Mouse (Mus musculus): ENCODE measurements at regions not wholly inside any gene's neighbourhood (a gene's known extent, or its start where the extent isn't known, plus 50 kb on each side); places are given as distances from the start of the nearest gene placed in this dataset.

DNA sequence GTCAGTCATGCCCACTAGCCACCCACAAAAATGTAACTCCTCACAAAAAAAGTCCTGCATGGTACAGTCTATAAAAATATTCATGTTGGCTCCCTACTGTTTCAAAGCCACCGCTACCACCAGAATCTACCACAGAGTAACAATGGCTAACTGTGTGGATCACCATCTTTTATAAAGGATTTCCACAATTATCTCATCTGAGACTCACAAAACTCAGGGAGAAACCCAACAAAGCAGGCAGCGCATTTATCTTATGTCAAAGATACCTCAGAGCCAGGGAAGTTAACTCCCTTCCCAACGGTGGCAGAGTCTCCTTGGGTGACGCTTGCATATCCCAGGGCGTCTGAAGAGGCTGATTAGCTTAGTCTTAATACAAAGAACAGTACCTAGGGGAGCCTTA lies 172.5 kb downstream of the Setd4 start:
- H3K36me3 ChIP-seq = no peaks in the 10 kb centered on the region
- no peak overlapping the region for H3K9ac ChIP-seq (replicated peaks)
- H3K4me3 ChIP-seq (replicated peaks) = no peak overlapping the region
- H3K27ac ChIP-seq (replicated peaks) = no peak overlapping the region
- WGBS = 88% methylated on average over 5 of the region's 5 CpGs
- H3K4me2 ChIP-seq = no peak overlapping the region
- no peaks in the 10 kb centered on the region for H3K9me3 ChIP-seq (replicated peaks)
- no peaks in the 10 kb centered on the region for H3K4me1 ChIP-seq
- H3K27me3 ChIP-seq (replicated peaks) = no peaks in the 10 kb centered on the region
- ATAC-seq (ENCODE audit: low FRiP score) = no peak

GRCm38 (mm10) chr16:93429324-93429781 lies 174.5 kb downstream of the Setd4 start:
- WGBS = 86% methylated on average over 8 of the region's 8 CpGs
- H3K4me1 ChIP-seq = no peaks in the 10 kb centered on the region
- no peak overlapping the region for H3K27ac ChIP-seq (replicated peaks)
- H3K9me3 ChIP-seq (replicated peaks) = no peaks in the 10 kb centered on the region
- H3K27me3 ChIP-seq (replicated peaks) = no peaks in the 10 kb centered on the region
- no peak overlapping the region for H3K9ac ChIP-seq (replicated peaks)
- no peak overlapping the region for H3K4me2 ChIP-seq
- no peak for ATAC-seq (ENCODE audit: low FRiP score)
- H3K36me3 ChIP-seq = no peaks in the 10 kb centered on the region
- H3K4me3 ChIP-seq (replicated peaks) = no peak overlapping the region

GRCm38 (mm10) chr16:93427264-93427663 lies 176.6 kb downstream of the Setd4 start:
- Histone ChIP-seq H3K4me3 (replicated peaks) (no peak overlapping the region), H3K9ac (replicated peaks) (no peak overlapping the region), H3K27me3 (replicated peaks) (no peaks in the 10 kb centered on the region), H3K4me2 (no peak overlapping the region), H3K4me1 (peaks cover 10% of the 10 kb centered on the region), H3K36me3 (no peaks in the 10 kb centered on the region), H3K9me3 (replicated peaks) (no peaks in the 10 kb centered on the region), H3K27ac (replicated peaks) (no peak overlapping the region)
- 86% methylated on average over 4 of the region's 4 CpGs for WGBS
- no peak for ATAC-seq (ENCODE audit: low FRiP score)

DNA sequence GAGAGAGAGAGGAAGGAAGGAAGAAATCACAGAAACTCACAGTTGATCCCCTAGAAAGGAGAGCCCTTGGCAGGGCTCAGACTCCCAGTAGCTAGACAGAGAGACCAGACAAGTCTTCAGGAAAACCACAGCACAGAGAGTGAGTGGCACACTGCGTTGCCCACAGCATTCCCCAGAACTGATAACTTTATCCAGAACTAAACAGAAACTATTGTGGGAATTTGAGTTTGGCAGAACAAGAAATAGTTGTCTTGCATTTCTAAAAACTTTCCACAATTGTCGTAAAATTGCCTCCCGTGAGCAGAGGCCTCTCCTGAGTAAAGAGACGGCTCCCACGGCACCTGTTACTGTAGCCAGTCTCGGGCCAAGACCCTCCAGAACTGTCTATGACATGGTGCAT lies 178.1 kb downstream of the Setd4 start:
- no peaks in the 10 kb centered on the region for H3K36me3 ChIP-seq
- peaks cover 3% of the 10 kb centered on the region; the same call in 1 of the 2 replicates for H3K27me3 ChIP-seq (replicated peaks)
- H3K27ac ChIP-seq (replicated peaks) = no peak overlapping the region
- no peaks in the 10 kb centered on the region for H3K9me3 ChIP-seq (replicated peaks)
- peaks cover 10% of the 10 kb centered on the region for H3K4me1 ChIP-seq
- H3K4me2 ChIP-seq = no peak overlapping the region
- H3K4me3 ChIP-seq (replicated peaks) = no peak overlapping the region
- no peak overlapping the region for H3K9ac ChIP-seq (replicated peaks)
- WGBS = 80% methylated on average over 6 of the region's 6 CpGs
- ATAC-seq (ENCODE audit: low FRiP score) = no peak

GRCm38 (mm10) chr16:93423174-93423573 lies 180.7 kb downstream of the Setd4 start:
- Histone ChIP-seq H3K9me3 (replicated peaks) (no peaks in the 10 kb centered on the region), H3K4me2 (peak overlapping the region; percentile 44), H3K4me1 (peaks cover 10% of the 10 kb centered on the region), H3K27ac (replicated peaks) (no peak overlapping the region), H3K36me3 (no peaks in the 10 kb centered on the region), H3K4me3 (replicated peaks) (no peak overlapping the region), H3K9ac (replicated peaks) (no peak overlapping the region), H3K27me3 (replicated peaks) (peaks cover 3% of the 10 kb centered on the region; the same call in 1 of the 2 replicates)
- WGBS = 24% methylated on average over 13 of the region's 13 CpGs
- no peak for ATAC-seq (ENCODE audit: low FRiP score)

GRCm38 (mm10) chr16:93422221-93422620 lies 181.6 kb downstream of the Setd4 start:
- Histone ChIP-seq H3K27ac (replicated peaks) (no peak overlapping the region), H3K36me3 (no peaks in the 10 kb centered on the region), H3K4me1 (peaks cover 10% of the 10 kb centered on the region), H3K4me3 (replicated peaks) (no peak overlapping the region), H3K4me2 (no peak overlapping the region), H3K9ac (replicated peaks) (no peak overlapping the region), H3K9me3 (replicated peaks) (no peaks in the 10 kb centered on the region), H3K27me3 (replicated peaks) (peaks cover 3% of the 10 kb centered on the region; the same call in 1 of the 2 replicates)
- WGBS = 78% methylated on average over 13 of the region's 13 CpGs
- no peak for ATAC-seq (ENCODE audit: low FRiP score)

DNA sequence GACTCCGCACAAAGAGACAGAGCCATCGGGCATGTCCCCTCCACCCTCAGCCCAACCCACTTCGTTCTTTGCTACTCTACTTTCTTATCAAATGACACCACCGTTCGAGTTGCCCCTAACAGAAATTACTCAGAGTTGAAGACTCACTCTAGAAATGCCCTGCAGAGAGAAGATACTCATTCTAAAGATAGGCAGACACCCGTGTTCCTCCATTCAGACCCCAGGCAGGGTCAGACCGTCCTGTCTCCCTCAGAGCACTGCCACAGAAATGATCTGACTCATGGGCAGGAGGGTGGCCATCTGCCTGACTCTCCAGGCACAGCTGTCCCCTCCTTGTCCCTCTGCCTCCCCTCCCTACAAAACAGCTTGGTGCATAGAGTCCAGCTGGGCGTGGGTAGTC lies 185.6 kb downstream of the Setd4 start:
- H3K9me3 ChIP-seq (replicated peaks) = no peaks in the 10 kb centered on the region
- no peaks in the 10 kb centered on the region for H3K36me3 ChIP-seq
- ATAC-seq (ENCODE audit: low FRiP score) = no peak
- WGBS = 81% methylated on average over 8 of the region's 8 CpGs
- H3K4me2 ChIP-seq = no peak overlapping the region
- H3K4me1 ChIP-seq = peaks cover 6% of the 10 kb centered on the region
- H3K27ac ChIP-seq (replicated peaks) = no peak overlapping the region
- no peak overlapping the region for H3K9ac ChIP-seq (replicated peaks)
- H3K4me3 ChIP-seq (replicated peaks) = no peak overlapping the region
- H3K27me3 ChIP-seq (replicated peaks) = peaks cover 3% of the 10 kb centered on the region; the same call in 1 of the 2 replicates

GRCm38 (mm10) chr16:93417831-93418230 lies 186.0 kb downstream of the Setd4 start:
- ATAC-seq (ENCODE audit: low FRiP score) = no peak
- no peak overlapping the region for H3K9ac ChIP-seq (replicated peaks)
- no peak overlapping the region for H3K27ac ChIP-seq (replicated peaks)
- H3K4me3 ChIP-seq (replicated peaks) = no peak overlapping the region
- H3K27me3 ChIP-seq (replicated peaks) = peaks cover 3% of the 10 kb centered on the region; the same call in 1 of the 2 replicates
- H3K36me3 ChIP-seq = no peaks in the 10 kb centered on the region
- 91% methylated on average over 8 of the region's 8 CpGs for WGBS
- peaks cover 2% of the 10 kb centered on the region for H3K4me1 ChIP-seq
- H3K9me3 ChIP-seq (replicated peaks) = no peaks in the 10 kb centered on the region
- H3K4me2 ChIP-seq = no peak overlapping the region

- Histone ChIP-seq H3K27me3 (replicated peaks) (no peaks in the 10 kb centered on the region), H3K4me1 (no peaks in the 10 kb centered on the region), H3K27ac (replicated peaks) (no peak overlapping the region), H3K4me2 (no peak overlapping the region), H3K9ac (replicated peaks) (no peak overlapping the region), H3K9me3 (replicated peaks) (no peaks in the 10 kb centered on the region), H3K36me3 (no peaks in the 10 kb centered on the region), H3K4me3 (replicated peaks) (no peak overlapping the region)
- 52% methylated on average over 16 of the region's 16 CpGs for WGBS
- no peak for ATAC-seq (ENCODE audit: low FRiP score)
Measured at GRCm38 (mm10) chr16:93392024-93392675, 211.7 kb downstream of the Setd4 start.

DNA sequence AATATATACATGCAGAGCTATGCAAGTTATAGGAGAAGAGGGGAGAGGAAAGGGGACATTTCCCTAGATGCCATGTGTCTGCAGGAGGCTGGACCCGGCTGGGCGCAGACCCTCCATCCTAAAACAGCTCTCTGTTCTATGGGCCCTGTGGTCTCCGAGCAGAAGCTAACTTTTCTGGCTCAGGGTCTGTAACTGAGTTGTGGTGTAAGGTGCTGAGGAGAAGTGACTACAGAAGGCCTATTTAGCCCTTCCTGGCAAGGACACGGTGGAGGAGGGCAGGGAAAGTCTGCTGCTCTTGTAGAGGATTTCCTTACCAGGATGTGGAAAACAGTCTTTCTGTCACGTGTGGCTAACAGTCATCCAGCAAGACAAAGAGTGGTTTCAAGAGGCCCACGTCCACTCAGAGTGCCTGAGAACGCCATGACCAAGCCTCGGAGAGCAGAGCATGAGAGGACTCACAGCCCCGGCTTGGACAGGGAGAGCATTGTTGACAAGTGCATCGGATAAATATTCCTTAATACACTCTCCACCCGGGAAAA lies 216.2 kb downstream of the Setd4 start:
- Histone ChIP-seq H3K4me3 (replicated peaks) (no peak overlapping the region), H3K27ac (replicated peaks) (no peak overlapping the region), H3K9ac (replicated peaks) (no peak overlapping the region), H3K4me1 (no peaks in the 10 kb centered on the region), H3K4me2 (no peak overlapping the region), H3K27me3 (replicated peaks) (no peaks in the 10 kb centered on the region), H3K36me3 (no peaks in the 10 kb centered on the region), H3K9me3 (replicated peaks) (no peaks in the 10 kb centered on the region)
- 80% methylated on average over 11 of the region's 11 CpGs for WGBS
- no peak for ATAC-seq (ENCODE audit: low FRiP score)

DNA sequence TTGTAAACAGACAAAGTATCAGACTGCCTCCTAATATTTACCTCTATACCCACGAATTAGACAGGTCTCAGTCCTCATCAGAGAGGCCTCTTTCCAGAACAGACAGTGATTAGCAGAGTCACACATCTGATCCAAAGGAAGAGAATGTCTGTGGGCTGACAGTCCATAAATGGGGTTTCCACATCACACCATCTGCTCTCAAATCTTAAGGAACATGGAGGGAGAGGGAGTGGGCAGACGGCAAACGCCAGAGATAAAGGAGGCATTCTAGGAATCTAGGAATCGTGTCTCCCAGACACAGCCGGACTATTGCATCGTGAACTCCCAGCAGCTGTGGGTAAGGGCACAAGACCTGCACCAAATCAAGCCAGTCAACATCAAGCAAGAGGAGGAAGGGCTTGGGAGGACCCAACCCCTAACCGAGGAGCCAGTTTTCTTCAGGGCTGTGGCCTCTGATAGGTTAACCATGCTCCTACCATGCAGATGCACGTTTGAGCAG lies 219.8 kb downstream of the Setd4 start:
- Histone ChIP-seq H3K4me3 (replicated peaks) (no peak overlapping the region), H3K27me3 (replicated peaks) (no peaks in the 10 kb centered on the region), H3K36me3 (no peaks in the 10 kb centered on the region), H3K27ac (replicated peaks) (no peak overlapping the region), H3K4me1 (peaks cover 13% of the 10 kb centered on the region), H3K4me2 (no peak overlapping the region), H3K9me3 (replicated peaks) (no peaks in the 10 kb centered on the region), H3K9ac (replicated peaks) (no peak overlapping the region)
- ATAC-seq (ENCODE audit: low FRiP score) = no peak
- 81% methylated on average over 8 of the region's 8 CpGs for WGBS

- peaks cover 13% of the 10 kb centered on the region for H3K4me1 ChIP-seq
- H3K9ac ChIP-seq (replicated peaks) = no peak overlapping the region
- 88% methylated on average over 3 of the region's 3 CpGs for WGBS
- no peak for ATAC-seq (ENCODE audit: low FRiP score)
- no peak overlapping the region for H3K27ac ChIP-seq (replicated peaks)
- no peaks in the 10 kb centered on the region for H3K36me3 ChIP-seq
- H3K4me3 ChIP-seq (replicated peaks) = no peak overlapping the region
- H3K27me3 ChIP-seq (replicated peaks) = no peaks in the 10 kb centered on the region
- H3K9me3 ChIP-seq (replicated peaks) = no peaks in the 10 kb centered on the region
- H3K4me2 ChIP-seq = no peak overlapping the region
Measured at GRCm38 (mm10) chr16:93382945-93383344, 220.9 kb downstream of the Setd4 start.

All from neural tube, embryonic 15.5 days (tissue).